Mouse (Mus musculus): ENCODE results near the gene Rbfox1.

Gene Rbfox1

DNA sequence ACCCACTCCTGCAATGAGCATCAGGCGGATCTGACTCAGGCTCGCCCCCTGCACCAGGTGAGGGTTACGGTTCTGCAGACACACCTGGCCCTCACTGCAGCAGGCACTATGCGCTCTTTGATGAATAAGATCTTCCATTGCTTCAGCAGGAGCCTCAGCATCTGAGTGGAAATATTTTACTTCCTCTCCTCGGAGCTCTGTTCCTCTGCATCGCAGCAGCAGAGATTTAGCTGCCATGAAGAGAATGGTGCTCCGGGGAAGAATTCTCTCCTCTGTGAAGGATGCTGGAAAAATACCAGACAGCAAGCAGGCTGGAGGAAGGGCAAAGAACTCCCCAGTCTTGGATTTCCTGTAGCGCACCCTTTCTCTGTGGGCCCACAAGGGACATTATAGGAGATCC is 833.9 kb downstream of the Rbfox1 start:
- DNase-seq = no peak

DNA sequence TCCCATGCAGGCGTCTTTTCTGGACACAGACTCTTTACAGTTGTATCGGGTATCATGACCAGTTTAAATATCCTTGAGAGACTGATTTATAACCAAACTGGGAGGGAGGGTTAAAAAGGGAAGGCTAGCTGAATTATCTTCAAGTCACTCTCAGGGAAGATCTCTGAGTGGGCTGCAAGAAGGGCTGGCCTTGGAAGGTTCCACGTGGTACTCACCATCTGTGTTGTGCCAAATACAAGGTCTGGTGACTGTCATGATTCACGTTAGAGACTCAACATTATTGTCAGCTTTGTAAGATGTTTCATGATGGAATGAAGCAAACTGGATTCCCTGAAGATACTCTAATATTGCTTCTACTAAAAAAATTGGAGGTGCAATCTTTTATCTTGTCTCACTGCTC is 847.5 kb downstream of the Rbfox1 start:
- no peak for DNase-seq

DNA sequence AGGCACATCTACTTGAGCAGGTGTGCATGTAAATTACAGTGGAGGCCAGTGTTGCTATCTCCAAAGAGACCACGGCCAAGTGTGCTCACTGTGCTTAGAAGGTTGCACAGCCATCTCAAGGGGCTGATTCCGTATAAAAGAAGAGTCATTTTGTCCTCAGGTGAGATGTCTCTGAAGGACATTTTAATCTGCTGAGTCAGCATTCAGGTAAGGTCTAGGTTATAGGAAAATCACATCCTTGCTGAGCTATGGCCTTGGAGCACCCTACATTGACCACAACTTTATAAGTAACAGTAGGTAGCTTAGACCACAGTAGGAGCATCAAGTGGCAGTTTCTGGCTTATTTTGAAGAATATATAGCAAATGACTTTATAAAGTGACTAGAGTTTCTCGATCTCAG is 848.3 kb downstream of the Rbfox1 start:
- no peak for DNase-seq

DNA sequence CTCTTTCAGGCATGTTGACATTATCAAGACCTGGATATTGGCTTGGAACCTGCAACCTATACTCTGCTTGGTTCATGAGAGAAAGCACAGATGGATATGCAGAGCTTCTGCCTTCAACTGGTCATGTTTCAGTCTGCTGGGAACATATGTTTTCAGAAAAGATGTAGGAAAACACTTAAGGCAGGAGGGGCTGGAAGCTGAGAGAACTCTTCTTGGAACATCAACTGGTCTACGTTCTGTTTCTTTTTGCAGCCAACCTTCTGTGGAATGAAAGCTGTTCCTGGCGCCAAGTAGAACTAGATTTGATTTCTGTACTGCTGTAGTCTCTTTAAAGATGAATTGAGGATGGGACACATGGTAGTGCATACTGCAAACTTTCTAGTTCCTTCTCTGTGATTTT is 851.4 kb downstream of the Rbfox1 start:
- no peak for DNase-seq

DNA sequence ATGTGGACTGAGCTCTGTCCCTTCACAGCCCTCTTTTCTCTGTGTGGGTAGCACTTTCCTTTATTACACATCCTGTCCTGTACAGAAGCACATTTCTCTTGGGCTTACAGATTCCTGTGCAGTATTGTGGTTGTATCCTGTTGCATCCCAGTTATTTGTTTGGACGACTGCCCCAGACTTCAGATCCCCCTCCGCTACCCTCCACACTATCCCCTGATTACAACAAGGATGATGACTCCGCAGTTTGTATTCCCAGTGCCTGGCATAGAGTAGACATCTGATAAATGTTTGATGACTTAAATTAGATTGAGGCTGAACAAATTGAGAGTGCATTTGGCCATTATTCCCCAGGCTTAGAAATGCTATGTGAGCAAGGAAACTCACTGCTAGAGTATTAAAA is 851.8 kb downstream of the Rbfox1 start:
- no peak for DNase-seq

DNA sequence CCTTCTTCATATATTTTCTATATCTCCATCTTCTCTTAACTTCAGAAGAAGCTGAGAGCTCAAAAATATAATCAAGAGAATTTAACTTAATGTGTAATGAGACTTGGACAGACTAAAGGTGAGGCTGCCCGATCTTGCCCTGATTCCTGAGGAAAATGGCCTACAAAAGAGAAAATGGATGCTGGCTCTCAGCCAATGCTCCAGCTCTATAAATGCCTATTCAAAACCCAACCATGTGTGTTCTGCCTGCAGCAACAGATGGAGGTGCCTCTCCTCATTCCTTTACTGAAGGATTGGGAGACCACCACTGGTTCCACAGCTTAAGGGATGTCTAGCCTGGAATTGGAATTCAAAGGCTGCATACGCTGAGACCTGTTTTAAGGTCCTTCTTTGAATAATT is 861.0 kb downstream of the Rbfox1 start:
- no peak for DNase-seq

DNA sequence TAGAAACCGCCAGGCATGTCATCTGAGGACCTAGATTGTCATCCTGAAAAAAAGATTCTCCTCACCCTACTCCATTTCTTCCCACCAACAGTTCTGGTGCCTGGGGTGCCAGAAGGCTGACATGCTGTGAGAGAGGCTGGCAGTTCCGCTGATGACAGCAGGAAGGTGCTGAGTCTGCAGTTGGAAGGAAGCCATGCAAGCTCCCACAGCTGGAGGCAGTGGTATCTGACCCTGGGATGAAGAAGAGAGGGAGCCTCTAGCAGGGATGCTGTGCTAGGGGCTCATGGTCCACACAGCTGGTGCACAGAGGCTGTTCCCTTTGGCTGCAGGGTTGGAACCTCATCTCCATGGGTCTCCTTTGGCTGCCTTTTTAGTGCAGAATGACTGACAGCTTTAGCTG is 865.3 kb downstream of the Rbfox1 start:
- DNase-seq = no peak

DNA sequence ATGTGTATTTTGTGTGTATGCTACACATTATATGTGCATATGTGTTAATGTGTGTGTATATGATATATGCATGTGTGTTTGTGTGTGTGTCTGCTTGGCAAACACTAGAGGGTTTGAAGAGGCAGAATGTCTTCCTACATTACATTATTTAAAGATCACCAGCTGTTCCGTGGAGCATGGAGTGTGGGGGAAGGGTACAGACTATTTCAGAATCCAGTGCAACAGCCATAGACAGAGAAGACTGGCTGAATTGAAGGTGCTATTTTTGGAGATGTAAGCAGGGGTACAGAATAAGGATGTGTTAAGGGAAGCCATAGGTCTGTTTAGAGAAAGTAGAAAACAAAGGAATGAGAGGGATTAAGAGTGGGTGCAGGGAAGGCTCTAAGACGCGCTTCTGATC is 869.7 kb downstream of the Rbfox1 start:
- DNase-seq = no peak

DNA sequence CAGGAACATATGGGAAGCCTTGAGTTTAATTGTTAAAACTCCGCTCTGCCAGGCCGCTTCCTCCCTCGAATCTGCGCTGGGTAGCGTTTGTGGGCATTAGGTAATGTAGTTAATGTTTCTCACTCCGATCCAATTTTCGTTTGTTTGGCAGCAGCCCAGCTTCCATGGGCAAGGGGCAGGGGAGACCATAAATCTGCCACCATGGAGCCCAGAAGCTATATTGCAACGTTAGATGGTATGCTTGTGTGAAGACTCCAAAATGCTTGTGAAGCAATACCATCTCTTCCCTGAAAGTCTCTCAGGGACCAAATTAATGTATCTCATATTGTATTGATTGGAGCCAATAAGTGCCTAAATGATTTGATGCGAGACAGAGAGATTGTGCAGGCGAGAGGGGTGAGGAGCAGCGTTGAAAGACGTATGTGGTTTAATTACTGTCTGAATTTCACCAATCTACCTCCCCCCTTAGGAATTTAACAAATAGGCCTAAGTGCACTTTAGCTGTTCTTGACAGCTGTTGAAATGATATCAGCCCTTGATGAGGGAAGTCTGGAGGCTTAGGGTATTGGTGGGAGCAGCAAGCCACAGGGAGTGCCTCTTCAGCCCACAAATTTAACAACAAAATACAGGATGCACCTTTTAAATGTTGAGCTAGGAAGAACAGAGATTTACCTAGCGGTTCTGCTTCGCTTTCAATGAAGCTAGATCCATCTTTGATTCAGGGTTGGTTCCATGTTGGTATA is 884.5 kb downstream of the Rbfox1 start:
- no peak for DNase-seq

DNA sequence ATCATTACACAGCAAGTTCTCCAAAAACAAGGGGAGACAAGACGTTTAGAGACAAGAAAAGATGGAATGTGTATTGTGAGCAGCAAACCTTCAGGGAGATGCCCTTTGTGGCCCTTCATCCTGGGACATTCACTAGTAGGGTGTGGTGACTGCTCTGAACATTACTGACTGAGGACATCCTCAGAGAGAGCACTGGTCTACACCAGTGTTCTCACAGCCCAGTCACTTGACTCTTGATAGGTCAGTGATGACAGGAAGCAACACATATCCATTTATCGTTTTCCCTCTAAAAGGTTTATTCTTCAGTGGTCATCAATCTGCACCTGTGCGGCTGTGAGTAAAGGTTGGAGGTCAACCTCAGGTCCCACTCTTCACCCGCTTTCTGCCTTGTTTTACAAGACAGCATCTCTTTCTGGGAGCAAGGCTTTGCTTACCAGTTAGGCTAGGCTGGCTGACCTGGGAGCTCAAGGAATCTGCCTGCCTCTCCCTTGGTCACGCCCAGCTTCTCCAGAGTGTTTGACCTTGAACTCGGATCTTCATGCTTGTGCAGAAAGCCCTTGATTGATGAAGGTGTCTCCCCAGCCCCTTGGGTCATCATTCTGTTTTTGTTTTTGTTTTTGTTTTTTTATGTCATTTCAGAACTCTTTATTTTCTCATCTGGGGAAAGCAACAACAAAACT is 892.5 kb downstream of the Rbfox1 start:
- DNase-seq = no peak

DNA sequence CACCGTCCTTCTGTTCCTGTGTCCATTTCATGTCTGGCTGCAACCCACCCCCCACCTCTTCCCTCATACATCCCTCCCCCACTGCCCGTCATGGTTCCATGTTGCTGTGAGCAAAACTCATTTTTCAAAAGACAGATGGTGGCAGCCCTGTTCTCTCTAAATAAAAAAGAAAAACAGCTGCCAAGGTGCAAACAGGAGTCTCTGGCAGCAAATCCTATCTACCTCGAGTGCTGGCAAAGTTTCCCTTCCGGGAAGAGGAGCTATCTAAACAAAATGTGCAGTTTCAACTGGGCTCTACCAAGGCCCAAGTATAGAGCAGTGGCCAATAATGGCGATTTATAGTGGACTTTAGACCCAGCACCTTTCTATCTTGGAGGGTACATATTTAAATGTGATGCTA is 899.0 kb downstream of the Rbfox1 start:
- no peak for DNase-seq

DNA sequence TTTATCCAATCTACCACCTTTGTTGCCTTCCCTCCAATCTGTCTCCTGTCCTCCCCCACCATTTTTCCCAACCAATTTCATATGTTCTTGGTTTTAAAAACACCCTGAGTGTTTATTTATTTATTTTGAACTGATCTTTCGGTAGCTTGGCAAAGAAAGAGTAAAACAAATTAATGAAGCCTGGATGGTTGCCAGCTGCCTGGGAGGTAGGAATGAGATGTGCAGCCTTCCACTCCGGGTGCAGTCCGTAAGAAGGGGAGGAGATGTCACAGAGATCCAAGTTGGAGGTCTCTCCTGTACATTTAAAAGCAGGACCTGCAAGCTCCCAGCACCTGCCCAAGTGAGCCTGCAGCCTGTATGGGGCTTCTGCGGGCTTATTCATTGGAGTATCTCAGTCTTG is 899.9 kb downstream of the Rbfox1 start:
- DNase-seq = no peak

DNA sequence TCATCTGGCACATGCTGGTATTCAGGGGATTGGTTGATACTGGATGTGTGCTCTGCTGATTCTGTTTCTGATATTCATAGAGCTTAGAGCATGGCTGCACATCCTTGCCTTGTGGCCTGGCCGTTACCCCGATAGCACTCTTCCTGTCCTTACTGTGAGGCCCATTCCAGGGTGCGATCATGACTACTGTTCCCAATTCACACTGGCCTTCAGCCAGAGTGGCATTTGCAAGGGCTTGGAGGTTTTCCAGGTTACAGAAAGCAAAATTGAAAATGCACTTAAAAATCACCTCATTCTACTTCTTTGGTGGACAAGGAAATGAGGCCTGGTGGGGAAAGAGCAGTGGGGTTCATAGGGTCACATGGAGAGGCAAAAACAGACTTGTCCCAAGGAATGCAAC is 906.1 kb downstream of the Rbfox1 start:
- no peak for DNase-seq

DNA sequence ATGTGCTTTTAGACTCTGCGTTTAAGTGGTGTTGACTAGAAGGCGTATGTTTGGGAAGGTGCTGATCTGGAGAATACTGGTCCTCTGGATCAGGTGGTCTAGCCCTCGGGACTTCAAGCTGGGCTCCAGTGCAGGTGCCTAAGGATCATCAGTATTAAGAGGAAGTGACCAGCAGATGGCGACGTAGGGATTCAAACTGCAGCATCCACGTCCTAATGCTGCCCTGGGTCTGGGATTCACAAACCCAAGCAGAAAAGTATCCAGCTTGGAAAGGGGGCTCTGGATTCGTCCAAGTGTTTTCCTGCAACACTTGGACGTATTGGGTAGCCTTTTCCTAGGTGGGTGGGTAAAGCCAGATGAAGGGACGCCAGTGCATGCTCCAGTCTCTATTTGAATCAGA is 906.5 kb downstream of the Rbfox1 start:
- DNase-seq = peak; percentile 7

DNA sequence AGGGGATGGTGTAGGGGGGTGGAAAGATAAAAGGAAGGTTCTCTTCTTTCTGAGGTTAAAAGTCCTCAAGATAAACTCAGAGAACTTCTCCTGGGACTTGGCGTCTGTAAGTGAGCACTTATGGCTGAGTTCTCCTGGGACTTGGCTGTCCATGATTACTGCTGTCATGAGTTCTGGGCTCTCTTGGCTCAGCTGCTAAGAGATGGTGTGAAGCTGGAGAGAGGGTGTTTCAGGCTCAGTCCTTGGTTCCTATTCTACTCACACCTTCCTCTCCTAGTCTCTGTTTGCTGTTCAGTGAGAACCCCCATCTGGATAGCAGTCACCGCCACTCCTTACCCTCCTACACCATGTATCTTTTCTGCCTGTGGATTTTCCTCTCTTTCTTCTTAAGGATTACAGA is 921.1 kb downstream of the Rbfox1 start:
- no peak for DNase-seq

DNA sequence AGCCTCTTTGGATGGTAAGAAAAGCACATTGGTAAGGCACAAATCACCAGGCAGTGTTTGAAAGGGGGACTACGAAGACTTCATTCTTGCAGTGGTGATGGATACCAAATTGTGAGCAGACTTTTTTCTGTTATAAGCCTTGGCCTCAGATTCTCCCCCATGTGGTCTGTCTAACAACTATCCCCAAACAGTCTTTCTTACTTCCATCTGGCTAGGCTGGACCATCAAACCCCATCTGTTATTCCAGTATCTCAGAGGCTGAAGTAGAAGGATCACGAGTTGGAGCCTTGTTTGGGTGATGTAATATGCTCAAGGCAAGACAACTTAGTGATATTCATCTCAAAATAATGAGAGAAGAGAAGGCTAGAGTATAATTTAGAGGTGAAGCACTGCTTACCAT is 922.7 kb downstream of the Rbfox1 start:
- no peak for DNase-seq

DNA sequence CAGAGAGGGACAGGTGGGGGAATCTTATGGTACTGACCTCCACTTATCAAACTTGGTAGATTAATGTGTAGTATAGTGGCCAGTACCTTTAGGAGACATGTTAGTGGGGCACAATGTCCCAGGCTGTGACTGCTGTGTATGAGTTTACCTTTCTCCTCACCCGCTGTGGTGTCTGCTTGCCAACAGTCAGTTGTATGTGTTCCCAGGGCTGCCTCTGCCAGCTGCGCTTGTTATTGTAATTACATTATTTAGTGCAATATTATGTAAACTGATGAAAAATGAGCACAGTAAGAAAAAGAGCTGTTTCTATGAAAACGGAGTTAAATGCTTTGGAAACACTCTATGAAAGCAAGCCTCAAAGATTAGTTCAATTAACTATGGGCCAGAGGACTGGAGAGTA is 928.7 kb downstream of the Rbfox1 start:
- DNase-seq = no peak

DNA sequence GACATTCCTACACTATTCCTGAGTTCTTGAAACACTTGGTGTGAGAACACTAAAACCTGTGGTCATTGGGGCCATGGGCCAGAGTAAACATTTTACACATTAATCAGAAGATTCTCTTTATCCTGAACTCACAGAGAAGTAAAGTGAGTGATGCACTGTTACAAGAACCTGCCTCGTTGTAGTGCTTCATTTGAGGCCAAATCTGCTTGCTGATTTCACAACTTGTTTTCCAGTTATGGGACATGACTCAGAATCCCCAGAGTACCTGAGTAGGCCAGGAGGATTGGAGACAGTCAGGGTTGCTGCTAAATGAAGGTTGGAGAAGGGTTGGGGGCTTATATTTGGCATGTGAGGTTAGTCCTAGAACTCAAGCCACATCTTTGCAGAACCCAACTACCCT is 936.6 kb downstream of the Rbfox1 start:
- no peak for DNase-seq

DNA sequence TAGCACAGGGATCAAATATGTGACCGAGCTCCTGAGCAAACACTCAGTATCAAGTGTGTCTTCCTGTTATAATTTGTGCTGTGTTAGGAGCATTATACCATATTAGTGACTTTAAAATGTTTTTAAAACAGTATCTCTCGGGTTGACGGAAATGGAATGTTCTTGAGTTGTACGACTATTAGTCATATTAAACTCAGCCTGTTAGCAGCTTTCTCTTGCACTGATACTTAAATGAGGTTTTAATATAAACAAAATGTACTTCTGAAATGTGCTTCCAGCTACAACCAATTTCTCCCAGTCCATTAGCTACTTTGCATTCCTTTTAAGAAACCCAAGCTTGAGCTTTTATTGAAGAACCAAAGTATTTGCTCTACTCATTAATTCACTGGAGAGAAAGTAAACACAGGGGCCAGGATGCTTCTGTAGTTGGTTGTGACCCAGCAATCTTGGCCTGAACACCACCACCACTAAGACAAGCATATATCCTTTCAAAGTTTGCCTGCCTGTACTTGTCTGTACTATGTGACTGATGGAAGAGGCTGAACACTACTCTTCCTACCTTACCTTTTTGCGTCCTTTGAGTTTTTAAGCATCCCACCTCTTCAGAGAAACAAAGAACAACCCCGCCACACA is 944.9 kb downstream of the Rbfox1 start:
- DNase-seq = no peak

DNA sequence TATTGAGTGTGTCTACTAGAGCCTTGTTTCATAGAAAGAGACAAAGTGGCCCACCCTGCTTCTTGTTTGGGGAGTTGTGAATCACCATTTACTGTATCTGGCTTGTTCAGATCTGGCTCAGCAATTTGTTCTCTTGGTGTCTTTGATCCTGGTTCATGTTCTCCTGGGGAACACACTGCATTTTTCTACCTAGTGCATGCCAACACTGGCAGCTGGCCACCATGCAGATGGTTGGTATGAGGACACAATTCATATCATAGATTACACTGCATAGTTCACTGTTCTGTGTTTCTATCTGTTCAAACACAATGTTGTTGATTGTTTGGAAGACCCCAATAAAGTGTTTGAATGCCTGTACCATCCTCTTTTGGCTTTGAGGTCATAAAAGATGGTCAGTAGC is 948.3 kb downstream of the Rbfox1 start:
- no peak for DNase-seq

DNA sequence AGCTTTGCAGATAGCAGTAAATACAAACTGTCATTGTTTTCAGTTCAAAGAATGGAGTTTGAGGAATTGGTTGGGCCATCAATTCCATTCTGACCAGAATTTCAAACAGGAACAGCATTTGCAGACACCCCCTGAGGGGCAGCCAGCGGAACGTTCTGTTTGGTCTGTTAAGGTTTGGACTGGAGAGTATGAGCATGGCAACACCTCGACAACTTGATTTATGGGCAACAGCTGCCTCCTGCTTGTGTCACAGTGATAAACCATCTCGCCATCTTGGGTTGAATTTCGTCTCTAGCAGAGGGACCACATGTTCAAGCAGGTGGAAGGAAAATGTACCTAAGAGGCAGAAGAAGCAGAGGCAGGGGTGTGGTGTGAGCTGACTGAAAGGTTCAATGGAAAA is 949.9 kb downstream of the Rbfox1 start:
- no peak for DNase-seq

DNA sequence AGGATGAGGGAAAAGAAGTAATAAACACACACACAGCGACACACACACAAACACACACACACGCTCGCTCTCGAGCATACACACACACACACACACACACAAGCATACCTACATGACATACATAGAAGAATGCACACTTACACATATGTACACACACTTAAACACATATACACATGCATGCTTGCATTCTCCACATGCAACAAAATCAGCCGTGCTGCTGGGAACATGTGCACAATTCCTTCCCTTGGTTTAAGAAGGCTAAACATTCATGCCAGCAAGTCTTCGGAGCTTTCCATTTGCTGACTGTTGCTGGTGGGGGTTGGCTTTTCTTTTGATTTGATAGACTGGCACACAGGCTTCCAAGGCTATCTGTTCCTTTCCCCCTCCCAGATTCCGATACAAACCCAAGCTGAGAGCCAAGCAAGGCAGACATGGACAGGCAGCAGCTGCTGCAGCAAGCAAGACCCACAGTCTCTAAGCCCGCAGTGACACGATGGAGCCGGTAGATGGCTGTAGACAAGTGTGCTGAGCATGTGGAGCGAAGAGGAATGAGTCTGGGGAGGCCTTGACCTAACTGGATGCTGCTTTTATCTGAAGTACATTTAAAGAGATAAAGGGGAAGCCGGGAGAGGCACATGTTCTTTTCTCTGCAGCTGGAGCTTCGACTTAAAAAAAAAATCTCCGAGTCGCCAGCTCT is 954.3 kb downstream of the Rbfox1 start:
- DNase-seq = peak; percentile 10

DNA sequence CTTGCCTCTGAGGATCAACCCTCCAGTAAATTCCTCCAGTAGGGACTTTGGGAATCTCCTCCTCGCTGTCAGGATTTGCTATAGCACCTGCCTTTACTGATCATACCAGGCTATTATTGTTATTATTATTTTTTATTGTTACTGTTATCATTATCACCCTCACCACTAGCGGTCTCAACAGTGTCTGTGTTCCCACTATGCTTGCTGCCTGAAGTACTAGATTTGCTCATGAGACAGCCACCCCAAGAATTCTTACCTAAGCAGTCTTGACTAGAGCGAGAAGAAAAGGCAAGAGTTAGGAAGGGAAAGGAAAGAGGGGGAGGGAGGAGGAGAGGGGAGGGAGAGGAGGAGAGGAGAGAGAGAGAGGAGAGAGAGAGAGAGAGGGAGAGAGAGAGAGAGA is 954.9 kb downstream of the Rbfox1 start:
- no peak for DNase-seq

DNA sequence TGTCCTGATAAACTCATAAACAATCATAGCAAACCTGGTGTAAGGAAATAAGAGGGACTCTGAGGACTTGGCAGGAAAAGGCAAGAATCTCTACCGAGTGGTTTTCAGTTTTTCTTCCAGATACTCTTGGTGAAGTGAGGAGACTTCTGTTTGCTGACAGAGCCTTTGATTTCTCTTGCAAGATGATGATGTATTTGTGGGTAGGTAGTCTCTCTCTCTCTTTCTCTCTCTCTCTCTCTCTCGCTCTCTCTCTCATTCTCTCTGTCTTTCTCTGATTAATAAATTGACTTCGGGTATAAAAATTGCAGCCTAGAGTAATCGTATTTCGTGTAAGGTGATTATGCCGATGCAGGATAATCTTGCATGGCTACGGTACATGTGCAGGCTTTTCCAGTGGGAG is 955.3 kb downstream of the Rbfox1 start:
- no peak for DNase-seq

All from kidney, adult 11 months (tissue).